Mouse (Mus musculus) C2C12 (cell line): Measurements from ENCODE around the gene Cd164.

Experiments
- CEBPB ChIP-seq: IDR thresholded peaks from one replicate; pipeline ENCODE4 v1.6.1; 2011; ENCODE audit warnings: low read depth, mild to moderate bottlenecking, control low read depth, moderate library complexity
- CTCF ChIP-seq: IDR thresholded peaks from one replicate; pipeline ENCODE4 v1.5.1; 2011; ENCODE audit not compliant: control insufficient read depth, insufficient read depth, insufficient read length
- FOSL1 ChIP-seq: IDR thresholded peaks from one replicate; pipeline ENCODE4 v1.8.0; 2011; ENCODE audit warnings: mild to moderate bottlenecking, low read length; ENCODE audit not compliant: poor library complexity, insufficient read depth, severe bottlenecking
- MYOG ChIP-seq: IDR thresholded peaks from one replicate; pipeline ENCODE4 v1.6.1; 2011; ENCODE audit not compliant: control insufficient read depth, insufficient read length; ENCODE audit errors: extremely low read depth

DNA sequence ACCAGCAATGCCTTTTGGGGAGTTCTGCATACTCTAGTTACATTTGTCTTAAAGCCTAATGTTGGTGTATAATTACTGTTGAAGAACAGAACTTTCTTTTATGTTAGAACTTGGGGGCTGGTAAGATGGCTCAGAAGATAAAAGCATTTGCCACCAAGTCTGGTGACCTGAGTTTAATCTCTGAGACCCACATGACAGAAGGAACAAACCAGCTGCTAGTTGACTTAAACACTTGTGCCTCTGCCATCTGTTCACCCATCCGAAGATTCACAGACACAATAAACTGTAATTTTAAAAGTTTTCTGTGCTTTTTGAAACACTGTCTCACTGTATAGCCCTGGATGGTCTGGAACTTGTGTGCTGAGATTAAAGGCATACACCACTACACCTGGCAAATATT lies 6.5 kb downstream of the Cd164 start:
- TF ChIP-seq CTCF (no peak), CEBPB (no peak), MYOG (no peak), FOSL1 (no peak)
